Mouse (Mus musculus): ENCODE results near the gene Nrxn3. TPM values are rescaled to one million over a fixed set of nuclear protein-coding genes. Genes with fewer than 3 reads are reported as not detected.

Gene Nrxn3
- total RNA-seq, 2 experiments from 2014 or later: 0.08 to 0.13 TPM

- intact Hi-C loops (cut with DNase I): no loop called here
- no peak for DNase-seq (ENCODE audit: low spot score)
Observed at GRCm38 (mm10) chr12:89561989-89562565, 839.4 kb downstream of the Nrxn3 start.

DNA sequence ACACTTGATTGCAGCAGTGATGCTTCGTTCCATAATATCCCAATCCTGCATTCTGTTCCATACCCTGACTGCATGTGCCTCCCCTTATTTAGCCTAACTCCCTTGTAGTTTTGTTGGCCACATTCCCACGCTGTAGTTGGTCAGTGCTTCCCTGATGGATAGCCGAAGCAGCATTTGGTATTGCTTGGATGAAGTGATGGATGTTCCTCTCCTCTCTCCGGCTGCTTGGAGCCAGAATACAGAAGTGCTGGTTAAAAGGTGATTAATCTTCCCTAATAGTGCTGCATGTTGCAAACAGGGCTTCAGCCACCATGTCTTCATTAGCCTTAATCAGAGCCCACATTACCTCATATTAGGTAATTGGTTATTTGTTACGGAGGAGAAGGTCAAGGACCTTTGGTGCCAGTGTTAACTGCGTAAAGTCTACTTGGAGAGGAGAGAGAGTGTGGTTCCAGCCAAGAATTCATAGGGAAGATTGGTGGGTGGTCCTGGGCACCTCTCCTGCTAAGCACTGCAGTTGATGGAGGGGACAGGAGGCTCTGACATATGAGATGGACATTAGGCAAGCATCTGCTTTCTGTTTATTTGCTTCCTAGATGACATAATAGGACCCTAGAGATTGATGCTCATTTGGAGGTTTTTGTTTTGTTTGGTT, 846.2 kb downstream of the Nrxn3 start:
- no peak for DNase-seq (ENCODE audit: low spot score)
- intact Hi-C loops (cut with DNase I): no loop called here

DNA sequence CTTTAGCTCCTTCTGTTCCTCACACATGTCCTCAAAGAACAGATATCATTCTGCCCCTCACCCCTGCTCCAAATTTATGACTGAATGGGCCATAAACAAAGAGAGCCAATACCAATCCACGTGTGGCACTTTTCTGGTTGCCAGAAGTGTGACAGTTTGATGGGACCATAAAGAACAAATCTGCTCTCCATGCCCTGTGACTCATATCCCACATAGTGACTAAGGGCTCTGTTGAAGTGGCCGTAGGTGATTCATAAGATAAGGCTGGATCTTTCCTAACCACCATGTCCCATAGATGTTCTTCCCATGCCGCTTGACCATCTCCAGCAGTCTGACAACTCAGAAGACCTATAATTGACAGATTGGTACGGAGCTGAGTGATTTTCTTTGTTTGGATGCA, 869.8 kb downstream of the Nrxn3 start:
- intact Hi-C loops (cut with DNase I): no loop called here
- no peak for DNase-seq (ENCODE audit: low spot score)

DNA sequence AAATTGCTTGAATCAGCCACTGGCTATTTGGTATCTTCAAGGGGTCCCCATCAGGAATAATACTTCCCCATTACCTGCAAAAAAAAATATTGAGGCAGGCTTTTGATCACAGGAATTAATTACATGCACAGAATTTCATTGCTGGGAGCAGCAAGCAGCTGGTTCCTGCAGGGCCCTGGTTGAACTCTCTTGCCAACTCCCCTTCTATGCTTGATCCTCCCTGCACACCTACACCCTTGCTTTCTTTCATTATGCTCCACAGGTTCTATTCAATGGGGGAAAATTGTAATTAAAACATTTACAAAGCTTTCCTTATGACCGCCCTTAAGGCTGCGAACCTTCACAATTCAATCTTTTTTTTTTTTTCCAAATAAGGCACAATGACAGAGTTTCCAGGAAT, 891.0 kb downstream of the Nrxn3 start:
- intact Hi-C loops (cut with DNase I): no loop called here
- no peak for DNase-seq (ENCODE audit: low spot score)

DNA sequence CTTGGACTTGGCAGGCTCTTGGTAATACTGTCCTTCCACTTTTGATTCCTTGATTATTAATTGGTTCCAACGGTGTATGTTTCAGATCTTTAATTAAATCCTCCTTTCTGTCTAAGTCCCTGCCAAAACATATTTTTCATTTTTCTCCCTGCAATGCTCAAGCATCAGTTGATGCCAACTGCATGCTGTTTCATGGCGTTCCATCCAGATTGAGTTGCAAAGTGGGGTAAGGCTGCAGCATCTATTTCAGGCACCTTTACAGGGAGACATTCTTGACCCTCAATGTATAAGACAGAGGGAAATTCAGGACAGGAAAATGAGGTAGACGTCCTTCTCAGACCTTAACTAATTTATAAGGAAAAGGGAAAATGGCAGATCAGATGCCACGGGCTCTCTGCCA, 903.1 kb downstream of the Nrxn3 start:
- DNase-seq (ENCODE audit: low spot score): no peak
- intact Hi-C loops (cut with DNase I): no loop called here

- no peak for DNase-seq (ENCODE audit: low spot score)
- intact Hi-C loops (cut with DNase I): no loop called here
Observed at GRCm38 (mm10) chr12:89640046-89640445, 917.4 kb downstream of the Nrxn3 start.

GRCm38 (mm10) chr12:89641460-89641859, 918.8 kb downstream of the Nrxn3 start:
- intact Hi-C loops (cut with DNase I): no loop called here
- DNase-seq (ENCODE audit: low spot score): no peak

GRCm38 (mm10) chr12:89653211-89653610, 930.5 kb downstream of the Nrxn3 start:
- intact Hi-C loops (cut with DNase I): no loop called here
- no peak for DNase-seq (ENCODE audit: low spot score)

GRCm38 (mm10) chr12:89661219-89661618, 938.5 kb downstream of the Nrxn3 start:
- DNase-seq (ENCODE audit: low spot score): no peak
- intact Hi-C loops (cut with DNase I): no loop called here

GRCm38 (mm10) chr12:89668856-89669255, 946.2 kb downstream of the Nrxn3 start:
- DNase-seq (ENCODE audit: low spot score): no peak
- intact Hi-C loops (cut with DNase I): no loop called here

GRCm38 (mm10) chr12:89672819-89673218, 950.1 kb downstream of the Nrxn3 start:
- intact Hi-C loops (cut with DNase I): no loop called here
- no peak for DNase-seq (ENCODE audit: low spot score)

DNA sequence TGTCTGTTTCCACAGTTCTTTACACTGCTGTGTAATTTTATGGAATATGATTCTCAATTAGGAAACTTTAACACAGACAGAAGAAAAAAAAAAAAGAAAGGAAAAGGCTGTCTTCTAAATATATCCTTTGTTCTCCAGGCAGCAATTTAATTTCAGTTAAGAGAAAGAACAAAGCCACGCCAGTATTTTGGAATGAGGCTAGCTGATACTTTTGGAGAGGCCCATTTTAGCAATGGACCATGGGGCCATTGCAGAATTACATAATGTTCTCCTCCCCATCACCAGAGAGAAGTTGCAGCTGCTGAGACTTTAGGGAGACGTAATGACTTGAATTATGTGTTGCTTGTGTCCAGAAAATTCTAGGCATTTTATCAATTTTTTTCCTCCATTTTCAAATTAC, 963.0 kb downstream of the Nrxn3 start:
- intact Hi-C loops (cut with DNase I): no loop called here
- no peak for DNase-seq (ENCODE audit: low spot score)

- no peak for DNase-seq (ENCODE audit: low spot score)
- intact Hi-C loops (cut with DNase I): no loop called here
Observed at GRCm38 (mm10) chr12:89689086-89689485, 966.4 kb downstream of the Nrxn3 start.

- DNase-seq (ENCODE audit: low spot score): no peak
- intact Hi-C loops (cut with DNase I): no loop called here
Observed at GRCm38 (mm10) chr12:89699469-89699868, 976.8 kb downstream of the Nrxn3 start.

DNA sequence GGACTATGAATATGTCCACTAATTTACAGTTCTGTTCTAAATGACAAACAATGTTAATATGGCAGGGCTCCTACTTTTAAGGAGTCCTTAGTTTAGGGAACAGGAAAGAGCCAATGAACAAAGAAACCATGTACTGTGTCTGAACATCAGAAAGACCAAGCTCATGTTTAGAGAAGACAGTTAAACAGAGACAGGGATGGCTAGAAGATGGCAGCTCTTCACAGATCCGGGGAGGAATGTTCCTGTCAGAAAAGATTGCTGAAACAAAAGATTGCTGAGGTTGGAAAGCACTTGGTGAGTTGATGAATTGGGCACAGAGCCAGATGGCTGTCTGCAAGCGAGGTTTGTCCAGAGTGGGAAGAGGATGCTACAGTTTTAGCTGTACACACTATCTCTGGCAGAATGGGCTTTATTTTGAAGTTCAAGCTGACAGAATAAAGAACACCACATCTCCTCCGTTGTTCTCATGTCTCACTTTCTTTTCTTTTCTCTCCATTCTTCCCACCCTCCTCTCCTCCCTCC, 978.3 kb downstream of the Nrxn3 start:
- intact Hi-C loops (cut with DNase I): no loop called here

DNA sequence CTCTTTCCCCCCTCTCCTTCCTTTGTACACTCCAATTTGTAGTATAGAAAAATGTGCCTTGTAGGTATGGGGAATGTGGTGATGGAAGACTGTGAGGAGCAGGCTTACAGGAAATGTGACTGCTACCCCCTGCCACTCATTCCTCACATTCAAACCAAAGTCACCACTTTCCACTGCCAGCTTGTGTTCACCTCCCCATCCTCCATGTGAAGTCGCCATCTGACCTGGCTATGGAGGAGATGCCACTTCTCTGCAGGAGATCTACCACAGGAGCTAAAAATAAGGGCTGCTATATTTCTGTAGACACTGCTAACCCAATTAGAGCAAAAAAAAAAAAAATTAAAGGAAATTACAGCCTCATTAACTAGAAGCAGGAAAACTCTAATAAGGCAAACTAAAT, 980.3 kb downstream of the Nrxn3 start:
- intact Hi-C loops (cut with DNase I): no loop called here
- no peak for DNase-seq (ENCODE audit: low spot score)

More for the DNA sequence above, 978.3 kb downstream of the Nrxn3 start:
- DNase-seq (ENCODE audit: low spot score): no peak

DNA sequence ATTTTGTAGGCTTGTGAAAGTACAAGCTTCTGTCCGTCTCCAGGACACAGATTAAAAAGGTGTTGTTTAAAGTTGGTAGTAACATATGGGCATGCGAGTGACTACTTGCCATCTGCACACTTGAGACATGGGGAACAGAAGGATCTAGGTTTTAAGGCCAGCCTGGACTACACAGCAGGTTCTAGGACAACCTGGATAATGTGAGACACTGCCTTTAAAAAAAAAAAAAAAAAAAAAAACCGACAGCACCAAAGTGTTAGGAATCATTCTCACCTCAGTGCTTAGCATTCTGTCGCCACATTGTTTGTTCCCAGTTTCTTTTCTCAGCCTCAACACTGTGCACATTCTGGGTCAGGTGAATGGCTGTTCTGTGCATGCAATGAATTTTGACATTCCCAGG, 985.2 kb downstream of the Nrxn3 start:
- no peak for DNase-seq (ENCODE audit: low spot score)
- intact Hi-C loops (cut with DNase I): no loop called here

- no peak for DNase-seq (ENCODE audit: low spot score)
- intact Hi-C loops (cut with DNase I): no loop called here
Observed at GRCm38 (mm10) chr12:89710459-89710858, 987.8 kb downstream of the Nrxn3 start.

GRCm38 (mm10) chr12:89711791-89712190, 989.1 kb downstream of the Nrxn3 start:
- intact Hi-C loops (cut with DNase I): no loop called here
- no peak for DNase-seq (ENCODE audit: low spot score)

GRCm38 (mm10) chr12:89719194-89720080, 996.8 kb downstream of the Nrxn3 start:
- no peak for DNase-seq (ENCODE audit: low spot score)
- intact Hi-C loops (cut with DNase I): no loop called here

DNA sequence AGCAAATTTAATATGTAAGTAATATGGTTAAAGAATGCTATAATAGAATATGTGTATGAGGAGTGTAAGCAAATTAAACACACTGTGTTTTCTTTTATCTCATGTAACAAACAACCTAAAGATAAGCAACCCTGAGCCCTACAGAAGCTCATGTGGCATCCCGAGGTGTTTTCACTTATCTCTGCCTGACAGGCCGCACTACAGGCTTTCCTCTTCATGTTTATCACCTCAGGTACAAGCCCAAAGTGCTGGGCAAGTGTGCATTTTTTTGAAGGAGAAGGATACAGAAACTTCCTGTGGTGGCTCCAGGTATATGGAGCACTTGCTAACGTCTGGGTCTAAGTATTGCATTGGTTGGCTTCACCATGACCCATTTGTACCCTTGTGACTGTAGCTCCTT, 998.3 kb downstream of the Nrxn3 start:
- intact Hi-C loops (cut with DNase I): no loop called here
- DNase-seq (ENCODE audit: low spot score): no peak
